Mouse (Mus musculus) layer of hippocampus, adult 2 months (tissue): Measurements from ENCODE around the gene Olfr56. TPM values are rescaled to one million over a fixed set of nuclear protein-coding genes. Genes with fewer than 3 reads are reported as not detected.

Experiments used
- DNase-seq, 2 experiments: peaks; one replicate each; pipeline ENCODE4 v3.0.0; 2022; ENCODE audit warnings: low spot score in 2 of 2
- H3K27ac ChIP-seq: fragments of 200-600 bp; 2 replicates; pipeline ENCODE4 v1.8.1; 2022
- H3K4me3 ChIP-seq: fragments of 200-600 bp; 2 replicates; pipeline ENCODE4 v1.8.1; 2022; ENCODE audit warnings: mild to moderate bottlenecking
- CTCF ChIP-seq: fragments of 200-600 bp; conservative IDR thresholded peaks from 2 replicates; pipeline ENCODE4 v1.8.1; 2022; ENCODE audit warnings: antibody characterized with exemption, mild to moderate bottlenecking, moderate library complexity
- total RNA-seq, 2 experiments: library from RNA; stranded (reverse); gene quantifications; 2 replicates each; pipeline ENCODE4 v1.2.3; 2021

Olfr56 gene
- total RNA-seq, 2 experiments from 2014 or later: not detected

- H3K4me3 ChIP-seq: no peak overlapping the region
- H3K27ac ChIP-seq: no peak overlapping the region
- no peak for TF ChIP-seq CTCF
- DNase-seq: no peak
Observed at GRCm38 (mm10) chr11:49093861-49094660, 115.4 kb downstream of the Olfr56 start.

GRCm38 (mm10) chr11:49095367-49095766, 116.7 kb downstream of the Olfr56 start:
- TF ChIP-seq CTCF: no peak
- Histone ChIP-seq H3K27ac (no peak overlapping the region), H3K4me3 (no peak overlapping the region)
- DNase-seq: no peak

- no peak for TF ChIP-seq CTCF
- no peak for DNase-seq
- Histone ChIP-seq H3K4me3 (no peak overlapping the region), H3K27ac (no peak overlapping the region)
Observed at GRCm38 (mm10) chr11:49100409-49100808, 121.7 kb downstream of the Olfr56 start.

GRCm38 (mm10) chr11:49101500-49101899, 122.8 kb downstream of the Olfr56 start:
- H3K4me3 ChIP-seq: no peak overlapping the region
- no peak for DNase-seq
- no peak for TF ChIP-seq CTCF
- no peak overlapping the region for H3K27ac ChIP-seq

- Histone ChIP-seq H3K27ac (no peak overlapping the region), H3K4me3 (no peak overlapping the region)
- peak; percentile 88 for TF ChIP-seq CTCF
- peak; percentile 77 to 95 for DNase-seq
Observed at GRCm38 (mm10) chr11:49103047-49103693, 124.5 kb downstream of the Olfr56 start.

GRCm38 (mm10) chr11:49105752-49106151, 127.1 kb downstream of the Olfr56 start:
- no peak for DNase-seq
- no peak overlapping the region for H3K27ac ChIP-seq
- TF ChIP-seq CTCF: no peak
- no peak overlapping the region for H3K4me3 ChIP-seq

- DNase-seq: no peak
- Histone ChIP-seq H3K4me3 (no peak overlapping the region), H3K27ac (no peak overlapping the region)
- no peak for TF ChIP-seq CTCF
Observed at GRCm38 (mm10) chr11:49107650-49108537, 129.2 kb downstream of the Olfr56 start.

GRCm38 (mm10) chr11:49108833-49109232, 130.1 kb downstream of the Olfr56 start:
- Histone ChIP-seq H3K27ac (no peak overlapping the region), H3K4me3 (no peak overlapping the region)
- peak; percentile 78 for TF ChIP-seq CTCF
- peak in 1 of 2 experiments; percentile 22 for DNase-seq

- H3K4me3 ChIP-seq: no peak overlapping the region
- no peak for DNase-seq
- TF ChIP-seq CTCF: no peak
- no peak overlapping the region for H3K27ac ChIP-seq
Observed at GRCm38 (mm10) chr11:49111000-49111399, 132.3 kb downstream of the Olfr56 start.

GRCm38 (mm10) chr11:49112624-49113219, 134.0 kb downstream of the Olfr56 start:
- Histone ChIP-seq H3K4me3 (no peak overlapping the region), H3K27ac (no peak overlapping the region)
- DNase-seq: peak in 1 of 2 experiments; percentile 19
- TF ChIP-seq CTCF: no peak

- no peak for DNase-seq
- no peak for TF ChIP-seq CTCF
Observed at GRCm38 (mm10) chr11:49114158-49114557, 135.5 kb downstream of the Olfr56 start.

GRCm38 (mm10) chr11:49114774-49115173, 136.1 kb downstream of the Olfr56 start, which contains the start of gene Olfr1396:
Olfr1396 (minus strand) TSS chr11:49114874.
- no peak within 1 kb of the TSS for H3K4me3 ChIP-seq
- DNase-seq: no peak
- no peak within 1 kb of the TSS for H3K27ac ChIP-seq
- TF ChIP-seq CTCF: no peak

More at GRCm38 (mm10) chr11:49114158-49114557, 135.5 kb downstream of the Olfr56 start:
- H3K27ac ChIP-seq: no peak overlapping the region
- H3K4me3 ChIP-seq: no peak overlapping the region
